Mouse (Mus musculus) layer of hippocampus, adult 9-11 months (tissue): ENCODE data around the gene Rapgef2.

Experiments used
- DNase-seq: peaks from one replicate; pipeline ENCODE4 v3.0.0; 2022

Rapgef2 gene

DNA sequence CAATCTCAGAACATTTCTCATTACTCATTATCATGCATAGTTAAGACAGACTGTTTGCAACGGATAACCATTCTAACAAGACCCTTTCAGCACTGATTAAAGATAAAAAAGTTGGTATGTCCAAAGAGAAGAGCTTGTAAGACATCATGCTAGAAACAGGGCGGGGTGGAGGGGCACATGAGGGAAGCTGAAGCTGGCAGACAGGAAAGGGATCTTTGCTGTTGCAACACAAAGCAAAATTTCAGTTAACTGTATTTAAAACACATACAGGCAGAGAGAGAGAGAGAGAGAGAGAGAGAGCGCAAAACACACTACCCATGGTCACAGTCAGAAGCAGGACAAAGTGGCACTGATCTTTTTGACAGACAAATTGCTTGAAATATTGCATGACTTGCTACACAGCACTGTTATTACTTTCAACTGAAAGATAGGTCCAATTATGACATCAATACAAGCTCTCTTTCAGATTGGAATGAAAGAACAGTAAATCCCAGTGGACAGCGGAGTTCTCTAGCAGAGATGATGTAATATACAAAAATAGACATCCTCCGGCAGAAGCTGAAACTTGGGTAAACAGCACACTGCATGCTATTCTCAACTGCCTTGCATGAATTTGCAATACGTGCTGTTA, 125.1 kb downstream of the Rapgef2 start:
- peak; percentile 52 for DNase-seq

DNA sequence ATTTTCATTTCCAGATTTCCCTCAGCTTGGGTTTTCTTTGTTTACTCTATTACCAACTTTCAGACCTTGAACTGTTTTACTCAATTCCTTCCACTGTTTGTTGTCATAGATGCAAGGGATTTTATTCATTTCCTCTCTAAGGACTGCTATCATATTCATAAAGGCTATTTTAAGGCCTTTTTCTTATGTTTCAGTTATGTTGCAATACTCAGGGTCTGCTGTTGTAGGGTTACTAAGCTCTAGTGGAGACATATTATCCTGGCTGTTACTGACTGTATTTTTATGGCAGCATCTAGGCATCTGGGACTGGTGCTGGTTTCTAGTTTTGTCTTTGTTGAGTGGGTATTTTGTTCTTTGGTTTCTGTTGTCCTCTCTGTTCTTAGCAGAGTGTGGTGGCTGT, 128.1 kb downstream of the Rapgef2 start:
- DNase-seq: no peak

DNA sequence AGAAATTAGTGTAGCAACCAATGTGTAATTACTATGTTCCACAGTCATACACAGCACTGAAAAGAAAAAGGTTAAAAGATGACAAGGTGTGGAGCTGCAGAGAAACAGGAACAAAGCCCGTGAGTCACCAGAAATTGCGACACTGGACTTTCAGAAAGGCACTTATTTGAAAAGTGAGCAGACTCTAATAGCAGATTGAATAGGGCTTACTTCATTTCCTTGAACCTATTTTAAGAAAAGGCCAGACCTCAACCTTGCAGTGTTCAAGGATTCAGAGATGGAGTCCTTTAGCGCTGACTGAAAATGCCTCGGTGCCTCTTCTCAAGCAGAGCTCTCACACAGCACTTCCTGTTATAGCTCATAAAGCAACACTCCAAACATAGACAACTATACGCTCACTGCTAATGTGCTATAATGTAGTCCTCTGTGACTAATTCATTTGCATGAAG, 133.3 kb downstream of the Rapgef2 start:
- peak; percentile 22 for DNase-seq

GRCm38 (mm10) chr3:79145407-79146055, 140.8 kb downstream of the Rapgef2 start:
- DNase-seq: no peak

DNA sequence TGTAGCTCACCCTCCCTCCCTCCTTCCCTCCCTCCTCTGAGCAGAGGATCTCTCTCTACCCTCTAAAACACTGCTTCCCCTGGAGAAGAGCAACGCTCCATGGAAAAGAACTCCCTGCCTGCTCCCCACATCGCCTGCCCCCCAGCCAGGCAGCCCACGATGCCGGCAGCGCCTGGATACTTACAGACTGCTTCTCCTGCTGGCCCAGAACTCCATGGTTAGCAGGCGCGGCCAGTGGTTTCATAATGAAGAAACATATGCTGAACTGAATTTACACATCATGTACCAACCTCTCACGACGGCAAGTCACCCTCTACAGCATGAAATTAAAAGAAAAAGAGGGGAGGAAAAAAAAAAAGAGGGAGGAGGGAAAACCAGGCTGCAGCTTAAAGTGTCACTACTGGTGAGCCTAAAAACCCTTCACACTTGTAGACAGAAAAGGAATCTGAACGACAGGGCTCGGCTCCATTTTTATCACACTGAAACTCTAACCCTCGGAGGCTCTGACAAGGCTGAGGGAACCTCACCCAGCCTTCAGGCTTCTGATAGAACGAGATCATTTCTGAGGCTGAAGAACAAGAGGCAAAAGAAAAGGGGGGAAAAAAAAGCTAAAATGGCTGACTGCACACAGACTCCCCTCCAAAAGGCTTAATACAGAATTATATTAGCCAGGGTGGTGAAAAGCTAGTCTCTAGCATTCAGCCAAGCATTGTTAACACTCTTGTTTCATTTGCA, 141.5 kb downstream of the Rapgef2 start:
- peak; percentile 73 for DNase-seq

- DNase-seq: no peak
These were observed 142.2 kb downstream of the Rapgef2 start for GRCm38 (mm10) chr3:79144085-79144484.

- no peak for DNase-seq
These were observed 147.1 kb downstream of the Rapgef2 start for GRCm38 (mm10) chr3:79139245-79139644.

DNA sequence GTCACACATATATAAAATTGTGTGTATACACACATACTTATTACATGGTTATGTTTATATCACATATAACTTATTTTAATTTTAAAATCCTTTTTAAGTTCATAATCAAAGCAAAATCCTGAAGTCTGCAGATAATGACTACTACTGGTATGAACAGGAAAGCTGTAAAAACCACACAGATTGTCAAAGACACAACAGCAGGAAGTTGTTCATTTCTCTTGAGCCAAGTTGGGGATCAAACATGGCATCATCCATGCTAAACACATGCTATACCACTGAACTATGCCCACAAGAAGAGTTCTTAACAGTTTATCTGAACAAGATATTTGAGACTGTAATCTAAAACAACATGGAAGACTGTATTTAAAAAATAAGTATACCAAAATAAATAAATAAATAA, 147.7 kb downstream of the Rapgef2 start:
- no peak for DNase-seq

- no peak for DNase-seq
These were observed 155.3 kb downstream of the Rapgef2 start for GRCm38 (mm10) chr3:79130991-79131390.

DNA sequence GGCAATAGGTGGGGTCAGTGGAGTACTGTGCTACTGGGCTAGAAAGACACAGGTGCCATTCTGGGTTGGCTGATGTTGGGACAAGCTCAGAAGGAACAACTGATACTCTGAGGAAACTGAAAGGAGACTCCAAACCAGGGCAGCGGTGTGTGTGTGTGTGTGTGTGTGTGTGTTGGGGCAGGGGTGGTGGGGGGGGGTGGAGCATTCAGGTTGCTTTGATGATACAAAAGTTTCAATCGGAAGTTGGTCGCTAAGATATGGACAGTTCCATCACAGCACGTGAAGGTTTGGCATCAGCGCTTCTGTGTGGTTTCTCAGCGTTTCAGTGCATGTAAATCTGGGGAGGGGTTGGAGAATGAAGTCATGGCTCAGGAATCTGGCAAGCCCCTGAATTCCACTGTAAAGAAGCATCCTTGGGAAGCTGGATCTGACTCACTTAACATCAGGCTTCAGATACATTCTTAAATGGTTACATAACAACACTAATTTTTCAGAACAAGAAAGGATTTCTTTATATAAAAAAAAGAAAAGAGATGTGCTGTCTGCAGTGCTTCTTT, 157.2 kb downstream of the Rapgef2 start:
- no peak for DNase-seq

DNA sequence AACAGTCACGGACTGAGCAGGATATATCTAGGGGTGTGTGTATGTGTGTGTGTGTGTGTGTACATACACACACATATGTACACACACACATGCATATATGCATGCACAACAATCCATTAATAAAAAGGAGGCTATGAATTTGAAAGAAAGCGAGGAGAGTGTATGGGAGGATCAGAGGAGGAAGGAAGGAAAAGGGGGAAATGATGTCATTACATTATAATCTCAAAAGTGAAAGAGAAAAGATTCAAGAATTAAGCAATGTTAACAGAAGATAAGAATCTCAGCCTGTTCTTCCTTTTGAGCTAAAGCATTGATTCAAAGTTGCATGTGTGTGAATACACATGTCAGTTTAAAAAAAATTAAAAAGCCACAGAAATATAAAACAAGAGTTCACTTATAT, 158.5 kb downstream of the Rapgef2 start:
- DNase-seq: no peak

- no peak for DNase-seq
These were observed 159.5 kb downstream of the Rapgef2 start for GRCm38 (mm10) chr3:79126857-79127256.

- no peak for DNase-seq
These were observed 164.9 kb downstream of the Rapgef2 start for GRCm38 (mm10) chr3:79121391-79121790.

- no peak for DNase-seq
These were observed 166.3 kb downstream of the Rapgef2 start for GRCm38 (mm10) chr3:79119983-79120382.

DNA sequence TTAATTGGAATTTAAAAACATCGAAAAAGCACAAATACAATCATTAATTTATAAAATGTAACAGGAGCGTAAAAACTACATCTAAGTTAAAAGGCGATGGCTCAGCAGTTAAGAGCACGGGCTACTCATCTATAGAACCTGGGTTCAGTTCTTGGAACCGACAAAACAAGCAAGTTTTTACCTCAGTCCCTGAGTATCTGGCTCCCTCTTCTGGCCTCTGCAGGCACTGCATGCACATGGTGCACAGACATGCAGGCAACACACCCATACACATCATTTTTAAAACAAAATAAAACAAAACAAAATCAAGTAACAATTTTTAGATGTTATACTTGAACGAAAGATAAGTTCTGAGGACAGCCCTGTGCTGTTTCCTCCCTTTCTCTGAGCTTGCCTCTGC, 176.2 kb downstream of the Rapgef2 start:
- DNase-seq: no peak

DNA sequence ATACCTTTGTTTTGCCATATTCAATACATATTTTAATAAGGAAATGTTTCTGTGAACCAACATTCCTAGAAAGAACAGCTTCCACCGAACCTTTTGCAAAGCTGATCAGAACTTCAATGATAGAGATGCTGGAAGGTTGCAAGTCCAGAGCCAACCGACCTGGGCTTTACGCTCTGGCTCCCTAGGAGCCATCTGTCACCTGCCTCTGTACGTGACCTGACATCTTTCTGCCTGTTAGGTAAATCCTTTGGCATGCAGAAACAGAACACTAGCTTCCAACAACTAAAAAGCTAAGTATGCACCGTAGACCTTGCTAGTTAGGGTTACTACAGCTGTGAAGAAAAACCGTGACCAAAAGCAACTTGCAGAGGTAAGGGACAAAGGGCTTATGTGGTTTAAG, 178.1 kb downstream of the Rapgef2 start:
- no peak for DNase-seq

GRCm38 (mm10) chr3:79106360-79106759, 180.0 kb downstream of the Rapgef2 start:
- no peak for DNase-seq

DNA sequence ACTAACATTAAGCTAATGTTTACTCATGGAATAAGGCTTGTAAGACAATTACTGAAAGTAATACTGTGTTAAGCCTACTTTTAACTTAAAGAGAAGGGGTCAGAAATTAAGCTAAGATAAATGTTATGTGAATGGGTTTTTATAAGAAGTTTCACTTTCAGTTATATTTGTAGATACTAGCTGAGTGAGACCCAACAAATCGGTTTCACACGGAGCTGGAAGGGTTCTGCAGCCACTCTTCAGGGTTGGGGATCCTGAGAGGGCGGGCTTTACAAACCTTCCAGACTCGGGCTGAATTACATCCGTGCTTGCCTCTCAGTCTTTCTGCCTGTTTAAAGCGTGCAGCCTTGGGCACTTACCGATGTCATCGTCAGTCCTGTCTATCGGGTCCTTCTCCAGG, 182.7 kb downstream of the Rapgef2 start:
- no peak for DNase-seq

DNA sequence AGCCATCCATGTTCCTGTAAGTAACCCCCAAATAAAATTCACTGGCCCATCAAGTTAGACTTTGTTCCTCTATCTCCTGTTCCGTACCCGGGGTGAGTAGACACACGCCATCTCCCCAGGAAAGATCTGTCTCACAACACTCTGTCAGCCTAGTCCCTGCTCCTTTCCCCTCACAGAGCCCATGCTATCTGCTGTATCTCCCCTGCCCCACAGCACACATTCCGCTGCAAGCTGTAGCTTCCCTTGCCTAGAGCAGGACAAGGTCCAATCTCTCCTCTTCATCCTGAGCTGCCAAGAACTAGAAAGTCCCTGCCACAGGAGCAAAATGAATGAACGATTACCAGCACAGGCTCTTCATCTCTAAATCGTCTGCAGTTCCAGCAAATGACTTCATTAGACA, 184.6 kb downstream of the Rapgef2 start:
- no peak for DNase-seq

DNA sequence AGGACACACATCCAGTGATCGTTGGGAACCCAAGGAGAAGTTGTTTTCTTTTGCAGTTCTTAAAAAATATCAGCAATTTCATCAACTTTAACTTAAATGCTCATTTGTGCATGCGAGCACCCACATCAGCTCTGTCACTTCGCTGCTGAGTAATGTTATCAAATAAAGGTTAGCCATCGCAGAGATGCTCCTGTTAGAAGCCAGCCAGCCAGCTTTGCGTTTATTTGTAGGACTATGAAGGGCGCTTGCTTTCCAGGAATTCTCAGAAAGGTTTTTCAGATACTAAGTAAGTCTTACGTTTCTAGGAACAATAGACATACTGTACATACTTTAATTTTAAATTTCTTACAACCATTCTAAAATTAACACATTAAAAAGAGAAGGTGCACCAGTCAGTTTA, 185.5 kb downstream of the Rapgef2 start:
- no peak for DNase-seq

DNA sequence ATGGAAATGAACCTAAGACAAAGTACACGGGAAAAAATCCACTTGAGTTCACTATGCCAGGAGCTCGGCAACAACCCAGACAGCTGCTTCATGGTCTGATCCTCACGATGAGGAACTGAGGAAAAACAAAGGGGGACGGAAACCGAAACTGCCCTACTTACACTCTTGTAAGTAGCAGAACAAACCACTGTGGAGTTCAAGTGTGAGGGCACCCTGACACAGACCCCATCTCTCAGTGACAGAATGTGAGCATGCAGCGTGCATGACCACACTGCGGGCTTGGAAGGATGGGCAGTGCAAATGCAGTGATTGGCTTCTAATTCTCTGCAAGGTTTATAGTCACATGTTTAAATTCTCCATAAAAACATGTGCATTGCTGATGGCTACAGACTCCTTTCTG, 197.2 kb downstream of the Rapgef2 start:
- DNase-seq: peak; percentile 40

DNA sequence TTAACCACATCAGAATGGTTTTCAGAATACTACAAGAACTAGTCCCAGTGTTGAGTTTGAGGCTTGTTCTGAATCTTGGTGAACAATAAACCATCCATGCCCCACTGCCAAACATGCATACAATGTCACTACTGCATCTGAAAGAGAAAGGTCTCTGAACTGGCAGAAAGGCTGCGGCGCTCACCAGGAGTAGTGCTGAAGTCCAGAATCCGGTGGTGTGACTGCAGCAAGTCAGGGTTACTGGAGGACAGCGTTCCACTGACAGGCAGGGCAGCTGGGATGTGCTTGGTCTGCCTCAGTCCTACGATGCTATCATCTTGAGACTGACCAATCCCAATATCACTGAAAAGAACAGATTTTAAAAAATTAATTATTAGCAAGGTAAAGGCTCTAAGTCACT, 197.9 kb downstream of the Rapgef2 start:
- no peak for DNase-seq

DNA sequence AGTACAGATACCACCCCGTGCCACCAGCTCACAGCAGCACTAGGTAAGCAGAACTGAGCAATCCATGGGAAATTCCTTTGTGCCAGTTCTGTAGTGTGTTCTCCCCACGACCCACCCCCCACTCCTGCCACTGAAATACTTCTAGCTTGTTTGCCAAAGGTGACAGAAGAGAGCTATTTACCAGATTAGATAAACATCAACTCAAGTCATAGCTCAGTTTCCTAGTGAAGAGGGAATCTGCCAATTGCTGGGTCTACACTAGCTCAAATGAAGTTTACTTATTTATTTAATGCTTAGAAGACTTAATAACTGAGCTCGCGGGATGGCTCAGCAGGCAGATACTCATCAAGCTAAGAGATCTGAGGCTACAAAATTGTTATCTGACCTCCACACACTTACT, 200.0 kb downstream of the Rapgef2 start:
- DNase-seq: no peak

DNA sequence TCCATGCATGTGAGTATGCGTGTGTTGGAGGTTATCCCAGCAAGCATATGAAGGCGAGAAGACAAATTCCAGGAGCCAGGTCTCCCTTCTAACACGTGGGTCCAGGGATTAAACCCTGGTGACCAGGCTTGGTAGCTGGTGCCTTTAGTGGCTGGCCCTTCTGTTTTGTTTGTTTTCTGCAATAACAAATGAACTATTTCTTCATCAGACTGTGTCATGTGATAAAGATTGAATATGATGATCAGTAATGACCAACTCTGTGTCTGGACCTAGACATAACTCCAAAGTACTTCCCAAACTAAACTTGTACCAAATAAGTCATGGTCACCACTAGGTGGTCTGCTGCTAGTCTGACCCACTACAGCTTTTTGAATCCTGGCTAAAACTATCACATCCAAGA, 202.4 kb downstream of the Rapgef2 start:
- DNase-seq: no peak
